Mouse (Mus musculus) bone marrow macrophage, adult 2 months (primary cell): ENCODE results near the gene Hyls1.

Source experiments
- CTCF ChIP-seq: IDR thresholded peaks from 2 replicates; pipeline ENCODE4 v1.5.1; 2012; ENCODE audit warnings: low read depth, mild to moderate bottlenecking, low read length, moderate library complexity
- POLR2A ChIP-seq: IDR thresholded peaks from 2 replicates; pipeline ENCODE4 v1.6.1; 2012; ENCODE audit warnings: mild to moderate bottlenecking, low read depth, low read length, borderline replicate concordance

GRCm38 (mm10) chr9:35541024-35541423, 29.2 kb downstream of the Hyls1 start:
- TF ChIP-seq CTCF (no peak), POLR2A (no peak)
